Mouse (Mus musculus) liver, postnatal 0 days (tissue): Measurements from ENCODE around the gene Gdf5.

Source experiments
- CTCF ChIP-seq: sonication (generic); IDR thresholded peaks from 2 replicates; pipeline ENCODE4 v1.5.1; 2016; ENCODE audit warnings: antibody characterized with exemption, low read depth
- EP300 ChIP-seq: IDR thresholded peaks from 2 replicates; pipeline ENCODE4 v1.6.1; 2016; ENCODE audit warnings: antibody characterized with exemption, low read depth, mild to moderate bottlenecking

- TF ChIP-seq CTCF (no peak), EP300 (no peak)
Observed at GRCm38 (mm10) chr2:155985776-155986175, 40.6 kb upstream of the Gdf5 start.
